Mouse (Mus musculus) C2C12 (cell line): ENCODE results near the gene Calhm2.

Source experiments
- CEBPB ChIP-seq: IDR thresholded peaks from one replicate; pipeline ENCODE4 v1.6.1; 2011; ENCODE audit warnings: low read depth, mild to moderate bottlenecking, control low read depth, moderate library complexity
- CTCF ChIP-seq: IDR thresholded peaks from one replicate; pipeline ENCODE4 v1.5.1; 2011; ENCODE audit not compliant: control insufficient read depth, insufficient read depth, insufficient read length
- MYOD1 ChIP-seq: IDR thresholded peaks from one replicate; pipeline ENCODE4 v1.6.1; 2011; ENCODE audit warnings: low read depth; ENCODE audit not compliant: control insufficient read depth, insufficient read length
- MYOG ChIP-seq: IDR thresholded peaks from one replicate; pipeline ENCODE4 v1.6.1; 2011; ENCODE audit not compliant: control insufficient read depth, insufficient read length; ENCODE audit errors: extremely low read depth

DNA sequence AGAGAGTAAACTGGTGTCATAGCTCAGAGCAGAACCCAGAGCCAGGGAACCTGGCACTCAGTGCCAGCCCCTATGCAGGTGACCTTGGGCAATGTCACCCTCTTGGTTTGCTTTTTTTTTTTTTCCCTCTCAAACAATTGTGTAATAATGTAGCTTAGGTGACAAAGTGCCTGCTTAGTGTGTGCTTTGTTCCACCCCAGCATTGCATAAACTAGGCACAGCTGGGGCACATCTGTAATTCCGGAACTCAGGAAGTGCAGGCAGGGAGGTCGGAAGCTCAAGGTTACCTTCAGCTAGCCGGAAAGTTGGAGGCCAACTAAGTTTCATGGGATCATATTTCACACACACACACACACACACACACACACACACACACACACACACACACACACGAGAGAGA, 11.8 kb upstream of the Calhm2 start:
- TF ChIP-seq CTCF (no peak), CEBPB (no peak), MYOD1 (no peak), MYOG (no peak)
